Mouse (Mus musculus): ENCODE results near the gene Top2a. TPM values are rescaled to one million over a fixed set of nuclear protein-coding genes. Genes with fewer than 3 reads are reported as not detected.

The Top2a gene
- polyA plus RNA-seq, 1 experiment from 2014 or later, result 18.3 TPM

GRCm38 (mm10) chr11:98981997-98982772 is 41.8 kb downstream of the Top2a start:
- Histone ChIP-seq H3K4me3 (ENCODE audit: low read depth, low read length) (peak overlapping the region; percentile 64), H3K4me2 (ENCODE audit: low read depth, low read length) (peak overlapping the region; percentile 79), H3K9ac (replicated peaks; ENCODE audit: low read depth, low read length) (peak overlapping the region; percentile 86), H3K27me3 (ENCODE audit: control insufficient read depth, insufficient read depth, low read length) (no peaks in the 10 kb centered on the region), H3K27ac (ENCODE audit: low read depth, low read length) (peak overlapping the region; percentile 94), H3K4me1 (ENCODE audit: control insufficient read depth, insufficient read depth, low read length) (peaks cover 10% of the 10 kb centered on the region; the same call in 1 of the 2 replicates), H3K9me3 (ENCODE audit: control insufficient read depth, low read length) (no peaks in the 10 kb centered on the region), H3K36me3 (ENCODE audit: control insufficient read depth, insufficient read depth, low read length) (no peaks in the 10 kb centered on the region)
- peak; percentile 80 for ATAC-seq (ENCODE audit: low read depth)
- under 1% methylated on average over 94 of the region's 94 CpGs for WGBS

GRCm38 (mm10) chr11:98981289-98981996 is 42.5 kb downstream of the Top2a start:
- Histone ChIP-seq H3K27ac (ENCODE audit: low read depth, low read length) (peak overlapping the region; percentile 94), H3K27me3 (ENCODE audit: control insufficient read depth, insufficient read depth, low read length) (no peaks in the 10 kb centered on the region), H3K9me3 (ENCODE audit: control insufficient read depth, low read length) (no peaks in the 10 kb centered on the region), H3K9ac (replicated peaks; ENCODE audit: low read depth, low read length) (peak overlapping the region; percentile 86), H3K4me2 (ENCODE audit: low read depth, low read length) (peak overlapping the region; percentile 79), H3K4me1 (ENCODE audit: control insufficient read depth, insufficient read depth, low read length) (peaks cover 10% of the 10 kb centered on the region; the same call in 1 of the 2 replicates), H3K36me3 (ENCODE audit: control insufficient read depth, insufficient read depth, low read length) (no peaks in the 10 kb centered on the region), H3K4me3 (ENCODE audit: low read depth, low read length) (peak overlapping the region; percentile 64)
- WGBS, result 28% methylated on average over 20 of the region's 20 CpGs
- peak; percentile 13 for ATAC-seq (ENCODE audit: low read depth)

GRCm38 (mm10) chr11:98979356-98979755 is 44.6 kb downstream of the Top2a start:
- 86% methylated on average over 4 of the region's 5 CpGs for WGBS
- Histone ChIP-seq H3K27ac (ENCODE audit: low read depth, low read length) (no peak overlapping the region), H3K36me3 (ENCODE audit: control insufficient read depth, insufficient read depth, low read length) (no peaks in the 10 kb centered on the region), H3K27me3 (ENCODE audit: control insufficient read depth, insufficient read depth, low read length) (no peaks in the 10 kb centered on the region), H3K9ac (replicated peaks; ENCODE audit: low read depth, low read length) (no peak overlapping the region), H3K9me3 (ENCODE audit: control insufficient read depth, low read length) (no peaks in the 10 kb centered on the region), H3K4me2 (ENCODE audit: low read depth, low read length) (no peak overlapping the region), H3K4me1 (ENCODE audit: control insufficient read depth, insufficient read depth, low read length) (peaks cover 10% of the 10 kb centered on the region; the same call in 1 of the 2 replicates), H3K4me3 (ENCODE audit: low read depth, low read length) (no peak overlapping the region)
- no peak for ATAC-seq (ENCODE audit: low read depth)

- H3K4me2 ChIP-seq (ENCODE audit: low read depth, low read length), result no peak overlapping the region
- H3K27ac ChIP-seq (ENCODE audit: low read depth, low read length), result peak overlapping the region; percentile 16; the same call in 1 of the 2 replicates
- no peaks in the 10 kb centered on the region for H3K27me3 ChIP-seq (ENCODE audit: control insufficient read depth, insufficient read depth, low read length)
- peaks cover 2% of the 10 kb centered on the region; the same call in 1 of the 2 replicates for H3K36me3 ChIP-seq (ENCODE audit: control insufficient read depth, insufficient read depth, low read length)
- no peak overlapping the region for H3K4me3 ChIP-seq (ENCODE audit: low read depth, low read length)
- ATAC-seq (ENCODE audit: low read depth), result no peak
- peaks cover 10% of the 10 kb centered on the region; the same call in 1 of the 2 replicates for H3K4me1 ChIP-seq (ENCODE audit: control insufficient read depth, insufficient read depth, low read length)
- H3K9ac ChIP-seq (replicated peaks; ENCODE audit: low read depth, low read length), result no peak overlapping the region
- H3K9me3 ChIP-seq (ENCODE audit: control insufficient read depth, low read length), result no peaks in the 10 kb centered on the region
- WGBS, result 31% methylated on average over 15 of the region's 15 CpGs
These were observed 45.4 kb downstream of the Top2a start for GRCm38 (mm10) chr11:98978526-98979148.

- WGBS, result 46% methylated on average over 5 of the region's 5 CpGs
- no peak for ATAC-seq (ENCODE audit: low read depth)
These were observed 48.9 kb downstream of the Top2a start for GRCm38 (mm10) chr11:98974871-98975719.

GRCm38 (mm10) chr11:98974213-98974612 is 49.8 kb downstream of the Top2a start:
- no peak overlapping the region for H3K9ac ChIP-seq (replicated peaks; ENCODE audit: low read depth, low read length)
- 75% methylated on average over 6 of the region's 6 CpGs for WGBS
- H3K4me1 ChIP-seq (ENCODE audit: control insufficient read depth, insufficient read depth, low read length), result peaks cover 26% of the 10 kb centered on the region
- no peak overlapping the region for H3K4me3 ChIP-seq (ENCODE audit: low read depth, low read length)
- no peak overlapping the region for H3K27ac ChIP-seq (ENCODE audit: low read depth, low read length)
- H3K4me2 ChIP-seq (ENCODE audit: low read depth, low read length), result no peak overlapping the region
- H3K9me3 ChIP-seq (ENCODE audit: control insufficient read depth, low read length), result no peaks in the 10 kb centered on the region
- ATAC-seq (ENCODE audit: low read depth), result no peak
- H3K27me3 ChIP-seq (ENCODE audit: control insufficient read depth, insufficient read depth, low read length), result no peaks in the 10 kb centered on the region
- peaks cover 13% of the 10 kb centered on the region for H3K36me3 ChIP-seq (ENCODE audit: control insufficient read depth, insufficient read depth, low read length)

More at GRCm38 (mm10) chr11:98974871-98975719, 48.9 kb downstream of the Top2a start:
- Histone ChIP-seq H3K27me3 (ENCODE audit: control insufficient read depth, insufficient read depth, low read length) (no peaks in the 10 kb centered on the region), H3K4me1 (ENCODE audit: control insufficient read depth, insufficient read depth, low read length) (peaks cover 18% of the 10 kb centered on the region), H3K36me3 (ENCODE audit: control insufficient read depth, insufficient read depth, low read length) (peaks cover 13% of the 10 kb centered on the region), H3K9ac (replicated peaks; ENCODE audit: low read depth, low read length) (no peak overlapping the region), H3K27ac (ENCODE audit: low read depth, low read length) (no peak overlapping the region; the same call in 1 of the 2 replicates), H3K9me3 (ENCODE audit: control insufficient read depth, low read length) (no peaks in the 10 kb centered on the region), H3K4me3 (ENCODE audit: low read depth, low read length) (no peak overlapping the region), H3K4me2 (ENCODE audit: low read depth, low read length) (no peak overlapping the region)

- WGBS, result 87% methylated on average over 14 of the region's 14 CpGs
- no peak for ATAC-seq (ENCODE audit: low read depth)
- Histone ChIP-seq H3K4me3 (ENCODE audit: low read depth, low read length) (no peak overlapping the region), H3K4me2 (ENCODE audit: low read depth, low read length) (no peak overlapping the region), H3K9me3 (ENCODE audit: control insufficient read depth, low read length) (no peaks in the 10 kb centered on the region), H3K27me3 (ENCODE audit: control insufficient read depth, insufficient read depth, low read length) (no peaks in the 10 kb centered on the region), H3K27ac (ENCODE audit: low read depth, low read length) (no peak overlapping the region), H3K4me1 (ENCODE audit: control insufficient read depth, insufficient read depth, low read length) (peaks cover 31% of the 10 kb centered on the region), H3K9ac (replicated peaks; ENCODE audit: low read depth, low read length) (no peak overlapping the region), H3K36me3 (ENCODE audit: control insufficient read depth, insufficient read depth, low read length) (peaks cover 13% of the 10 kb centered on the region)
These were observed 50.4 kb downstream of the Top2a start for GRCm38 (mm10) chr11:98973584-98973983.

- Histone ChIP-seq H3K27me3 (ENCODE audit: control insufficient read depth, insufficient read depth, low read length) (no peaks in the 10 kb centered on the region), H3K4me3 (ENCODE audit: low read depth, low read length) (no peak overlapping the region), H3K9me3 (ENCODE audit: control insufficient read depth, low read length) (no peaks in the 10 kb centered on the region), H3K36me3 (ENCODE audit: control insufficient read depth, insufficient read depth, low read length) (peaks cover 13% of the 10 kb centered on the region), H3K27ac (ENCODE audit: low read depth, low read length) (no peak overlapping the region), H3K4me1 (ENCODE audit: control insufficient read depth, insufficient read depth, low read length) (peaks cover 38% of the 10 kb centered on the region), H3K4me2 (ENCODE audit: low read depth, low read length) (no peak overlapping the region), H3K9ac (replicated peaks; ENCODE audit: low read depth, low read length) (no peak overlapping the region)
- ATAC-seq (ENCODE audit: low read depth), result no peak
- 91% methylated on average over 9 of the region's 9 CpGs for WGBS
These were observed 51.1 kb downstream of the Top2a start for GRCm38 (mm10) chr11:98972801-98973360.
